In the genomic region with DNA sequence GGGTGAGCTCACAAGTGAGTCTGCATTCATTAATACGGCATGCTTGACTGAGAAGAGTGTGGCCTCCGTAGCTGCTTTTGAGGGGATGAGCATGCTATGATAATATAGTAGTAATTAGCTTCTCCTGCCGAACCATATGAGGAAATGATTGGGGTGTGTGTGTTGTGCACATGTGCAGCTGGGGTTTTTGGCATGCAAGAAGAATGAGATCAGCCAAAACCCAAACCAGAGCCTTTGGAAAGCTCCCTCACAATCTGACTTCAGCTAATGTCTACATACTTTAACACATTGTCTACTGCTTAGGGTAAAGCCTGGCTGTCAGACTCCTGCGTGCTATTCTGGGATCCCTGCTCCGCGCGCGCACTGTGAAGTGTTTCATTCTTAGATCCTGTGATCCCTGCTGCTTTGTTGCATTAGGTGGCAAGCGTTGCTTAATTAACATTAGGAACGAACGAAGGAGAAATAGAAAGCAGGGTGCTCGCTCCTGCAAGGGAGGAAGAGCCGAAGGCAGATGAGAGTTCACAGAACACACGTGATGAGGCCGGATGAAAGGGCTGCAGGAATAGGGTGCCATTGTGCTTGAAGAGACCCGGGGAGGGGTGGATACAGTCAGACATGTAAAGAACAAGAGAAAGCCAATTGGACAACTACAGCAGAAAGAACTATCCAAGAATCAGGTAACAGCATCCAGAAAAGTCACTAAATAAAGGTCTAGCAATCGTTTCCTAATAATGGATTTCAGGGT, we compare ENCODE assay signal across 8 mouse cellular contexts.
DNase-seq lines count a peak whose midpoint lies in the region; TF ChIP-seq lines count a peak whose summit lies in the region.

No protein-coding gene starts in this region.

- H3K27ac ChIP-seq in gastrocnemius, adult 2 months = no peak overlapping the region

- TF ChIP-seq CTCF in gastrocnemius, adult 2 months (IDR thresholded peaks at IDR 0.05) = no peak

- no peak for DNase-seq in gastrocnemius, adult 2 months
- no peak for DNase-seq in gastrocnemius, postnatal 10 days
- peak; percentile 64 to 69 for DNase-seq in right cerebral cortex, postnatal 10 days (ENCODE audit: low spot score in 2 of 2)
- DNase-seq in right cerebral cortex, postnatal 36 days (ENCODE audit: low spot score in 2 of 2) = no peak
- DNase-seq in lung, postnatal 4 days = peak; percentile 43 to 58
- no peak for DNase-seq in urinary bladder, postnatal 25 days (ENCODE audit: low spot score)
- DNase-seq in spleen, postnatal 36 days (ENCODE audit: low spot score in 2 of 2) = no peak
- no peak for DNase-seq in MN1 (ENCODE audit: low spot score)

- intact Hi-C loops in gastrocnemius, adult 2 months (cut with DNase I) = no loop called here

- H3K4me3 ChIP-seq in gastrocnemius, adult 2 months = peak overlapping the region; percentile 56

Comparison
In these comparisons a context has a peak if more than half of its experiments do, and no peak if none do; other contexts are left out.
1. DNase-seq: peak in right cerebral cortex, postnatal 10 days (2 of 2) and lung, postnatal 4 days (2 of 2); none in gastrocnemius, adult 2 months (single experiment), gastrocnemius, postnatal 10 days (single experiment), right cerebral cortex, postnatal 36 days (0 of 2), urinary bladder, postnatal 25 days (single experiment), spleen, postnatal 36 days (0 of 2) and MN1 (single experiment).